Mouse (Mus musculus): ENCODE data around the gene Rgs12. TPM values are rescaled to one million over a fixed set of nuclear protein-coding genes. Genes with fewer than 3 reads are reported as not detected.

Rgs12 gene
- polyA plus RNA-seq, 3 experiments from 2014 or later, result 5.4 to 10.7 (median 9.9) TPM

DNA sequence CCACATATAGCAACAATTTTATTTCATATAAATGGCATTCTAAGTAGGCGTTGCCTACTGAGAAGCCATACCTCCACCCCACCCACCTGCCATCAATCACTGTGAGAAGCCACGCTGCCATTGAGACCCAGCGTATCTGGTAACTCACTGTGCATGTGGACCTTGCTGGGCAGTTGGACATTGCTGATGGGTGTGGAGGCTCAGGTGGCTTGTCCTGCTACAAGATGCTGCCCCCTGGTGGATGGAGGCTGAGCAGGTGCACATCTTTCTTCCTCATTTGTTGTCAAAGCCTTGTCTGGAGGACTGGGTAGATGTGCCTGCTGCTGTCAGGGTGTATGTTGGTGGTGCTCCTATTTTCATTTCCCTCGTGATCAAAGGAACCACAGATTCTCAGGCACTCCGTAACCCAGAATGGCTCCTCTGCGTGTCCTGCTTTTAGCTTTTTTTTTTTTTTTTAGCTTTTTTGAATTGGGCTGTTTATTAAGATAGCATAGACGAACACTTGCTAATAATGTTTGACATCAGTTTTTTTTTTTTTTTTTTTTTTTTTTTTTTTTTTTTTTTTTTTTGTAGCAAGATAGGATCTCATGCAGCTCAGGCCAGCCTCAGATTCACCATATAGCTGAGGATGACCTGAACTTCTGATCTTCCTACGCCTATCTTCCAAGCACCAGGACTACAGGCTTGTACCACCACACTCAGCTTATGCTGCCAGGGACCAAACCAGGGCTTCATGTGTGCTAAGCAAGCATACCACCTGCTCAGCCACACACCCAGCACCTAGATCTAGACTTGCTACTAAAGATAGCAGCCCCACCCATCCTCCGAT, 139.8 kb downstream of the Rgs12 start:
- no peak for ATAC-seq

Other genes with a start within 250 kb of the Rgs12 start
- 10 to 100 TPM; 12.5 to 30.3 (median 25.3) TPM for gene Htt, start 187.7 kb upstream of the Rgs12 start, polyA plus RNA-seq (2017; shearing (Covaris generic))
- gene Msantd1, start 41.4 kb upstream of the Rgs12 start, polyA plus RNA-seq (2017; shearing (Covaris generic)), result 1 to 10 TPM in 2 of 3 experiments, under 1 TPM in 1; 0.29 to 1.8 (median 1.7) TPM
- 1 to 10 TPM; 4.5 to 8.0 (median 5.1) TPM for gene Hgfac, start 92.1 kb downstream of the Rgs12 start, polyA plus RNA-seq (2017; shearing (Covaris generic))
- under 1 TPM in 1 of 3 experiments, not detected in 2; 0.95 TPM for gene Dok7, start 107.3 kb downstream of the Rgs12 start, polyA plus RNA-seq (2017; shearing (Covaris generic))
- 100 to 1,000 TPM; 101 to 114 (median 110) TPM for gene Lrpap1, start 156.3 kb downstream of the Rgs12 start, polyA plus RNA-seq (2017; shearing (Covaris generic))